Mouse (Mus musculus): ENCODE data around the gene Zim1. TPM values are rescaled to one million over a fixed set of nuclear protein-coding genes. Genes with fewer than 3 reads are reported as not detected.

The Zim1 gene
- polyA plus RNA-seq (2015; fragmentation: Nextera tagmentation; extraction: Ambion mirVana) = 6.6 and 11.6 TPM in 2 replicates

GRCm38 (mm10) chr7:6696241-6697045 lies at the start of gene Zim1:
Gene Zim1, minus strand, starts transcription at chr7:6696450.
- 9% methylated on average over 32 of the region's 32 CpGs for WGBS
- ATAC-seq (replicated peaks; ENCODE audit: extremely low read depth, insufficient read depth, low FRiP score) = peak; percentile 100
- H3K27ac ChIP-seq (ENCODE audit: low read length) = peak within 1 kb of the TSS; percentile 9; the same call in 1 of the 2 replicates
- peaks cover 7% of the 10 kb centered on the region for H3K4me1 ChIP-seq (ENCODE audit: control insufficient read depth, insufficient read depth, low read length)
- H3K9ac ChIP-seq (ENCODE audit: low read length) = peak within 1 kb of the TSS; percentile 71
- H3K36me3 ChIP-seq (ENCODE audit: control insufficient read depth, insufficient read depth) = no peaks in the 10 kb centered on the region
- H3K4me3 ChIP-seq (ENCODE audit: low read length) = peak within 1 kb of the TSS; percentile 67
- H3K4me2 ChIP-seq (ENCODE audit: low read depth, low read length) = peak within 1 kb of the TSS; percentile 84
- H3K9me3 ChIP-seq (replicated peaks; ENCODE audit: control insufficient read depth, low read length) = no peaks in the 10 kb centered on the region
- no peaks in the 10 kb centered on the region for H3K27me3 ChIP-seq (ENCODE audit: control insufficient read depth, insufficient read depth, low read length)

GRCm38 (mm10) chr7:6744281-6744904 lies 48.1 kb upstream of the Zim1 start:
- Histone ChIP-seq H3K27ac (ENCODE audit: low read length) (peak overlapping the region; percentile 1; the same call in 1 of the 2 replicates), H3K4me1 (ENCODE audit: control insufficient read depth, insufficient read depth, low read length) (peaks cover 3% of the 10 kb centered on the region; the same call in 1 of the 2 replicates), H3K9ac (ENCODE audit: low read length) (peak overlapping the region; percentile 12), H3K4me2 (ENCODE audit: low read depth, low read length) (no peak overlapping the region), H3K9me3 (replicated peaks; ENCODE audit: control insufficient read depth, low read length) (no peaks in the 10 kb centered on the region), H3K4me3 (ENCODE audit: low read length) (no peak overlapping the region), H3K36me3 (ENCODE audit: control insufficient read depth, insufficient read depth) (no peaks in the 10 kb centered on the region), H3K27me3 (ENCODE audit: control insufficient read depth, insufficient read depth, low read length) (no peaks in the 10 kb centered on the region)
- no peak; the same call in 1 of the 2 replicates for ATAC-seq (replicated peaks; ENCODE audit: extremely low read depth, insufficient read depth, low FRiP score)
- WGBS = 24% methylated on average over 10 of the region's 10 CpGs

GRCm38 (mm10) chr7:6736060-6736459 lies 39.8 kb upstream of the Zim1 start:
- Histone ChIP-seq H3K4me2 (ENCODE audit: low read depth, low read length) (no peak overlapping the region), H3K9me3 (replicated peaks; ENCODE audit: control insufficient read depth, low read length) (peaks cover under 1% of the 10 kb centered on the region; the same call in 1 of the 2 replicates), H3K4me3 (ENCODE audit: low read length) (no peak overlapping the region), H3K27ac (ENCODE audit: low read length) (no peak overlapping the region), H3K27me3 (ENCODE audit: control insufficient read depth, insufficient read depth, low read length) (no peaks in the 10 kb centered on the region), H3K4me1 (ENCODE audit: control insufficient read depth, insufficient read depth, low read length) (no peaks in the 10 kb centered on the region), H3K36me3 (ENCODE audit: control insufficient read depth, insufficient read depth) (no peaks in the 10 kb centered on the region), H3K9ac (ENCODE audit: low read length) (no peak overlapping the region)
- ATAC-seq (replicated peaks; ENCODE audit: extremely low read depth, insufficient read depth, low FRiP score) = no peak
- WGBS = 78% methylated on average over 1 of the region's 1 CpGs

- Histone ChIP-seq H3K27ac (ENCODE audit: low read length) (no peak overlapping the region), H3K27me3 (ENCODE audit: control insufficient read depth, insufficient read depth, low read length) (no peaks in the 10 kb centered on the region), H3K4me1 (ENCODE audit: control insufficient read depth, insufficient read depth, low read length) (no peaks in the 10 kb centered on the region), H3K4me2 (ENCODE audit: low read depth, low read length) (peak overlapping the region; percentile 61), H3K9me3 (replicated peaks; ENCODE audit: control insufficient read depth, low read length) (peaks cover 28% of the 10 kb centered on the region), H3K9ac (ENCODE audit: low read length) (peak overlapping the region; percentile 65), H3K4me3 (ENCODE audit: low read length) (peak overlapping the region; percentile 74), H3K36me3 (ENCODE audit: control insufficient read depth, insufficient read depth) (no peaks in the 10 kb centered on the region)
- WGBS = 54% methylated on average over 4 of the region's 4 CpGs
- no peak for ATAC-seq (replicated peaks; ENCODE audit: extremely low read depth, insufficient read depth, low FRiP score)
Measured at GRCm38 (mm10) chr7:6731930-6732329, 35.7 kb upstream of the Zim1 start.

- Histone ChIP-seq H3K27me3 (ENCODE audit: control insufficient read depth, insufficient read depth, low read length) (no peaks in the 10 kb centered on the region), H3K9me3 (replicated peaks; ENCODE audit: control insufficient read depth, low read length) (peaks cover 28% of the 10 kb centered on the region), H3K27ac (ENCODE audit: low read length) (no peak overlapping the region), H3K36me3 (ENCODE audit: control insufficient read depth, insufficient read depth) (no peaks in the 10 kb centered on the region), H3K9ac (ENCODE audit: low read length) (peak overlapping the region; percentile 65), H3K4me2 (ENCODE audit: low read depth, low read length) (peak overlapping the region; percentile 61), H3K4me1 (ENCODE audit: control insufficient read depth, insufficient read depth, low read length) (no peaks in the 10 kb centered on the region), H3K4me3 (ENCODE audit: low read length) (peak overlapping the region; percentile 74)
- no peak for ATAC-seq (replicated peaks; ENCODE audit: extremely low read depth, insufficient read depth, low FRiP score)
- 46% methylated on average over 3 of the region's 3 CpGs for WGBS
Measured at GRCm38 (mm10) chr7:6731373-6731772, 35.1 kb upstream of the Zim1 start.

GRCm38 (mm10) chr7:6730801-6731200 lies 34.6 kb upstream of the Zim1 start:
- Histone ChIP-seq H3K36me3 (ENCODE audit: control insufficient read depth, insufficient read depth) (peaks cover 3% of the 10 kb centered on the region; the same call in 1 of the 2 replicates), H3K4me1 (ENCODE audit: control insufficient read depth, insufficient read depth, low read length) (no peaks in the 10 kb centered on the region), H3K9me3 (replicated peaks; ENCODE audit: control insufficient read depth, low read length) (peaks cover 28% of the 10 kb centered on the region), H3K9ac (ENCODE audit: low read length) (peak overlapping the region; percentile 65), H3K27ac (ENCODE audit: low read length) (peak overlapping the region; percentile 51), H3K27me3 (ENCODE audit: control insufficient read depth, insufficient read depth, low read length) (no peaks in the 10 kb centered on the region), H3K4me3 (ENCODE audit: low read length) (peak overlapping the region; percentile 74), H3K4me2 (ENCODE audit: low read depth, low read length) (peak overlapping the region; percentile 61)
- WGBS = 50% methylated on average over 15 of the region's 15 CpGs
- no peak for ATAC-seq (replicated peaks; ENCODE audit: extremely low read depth, insufficient read depth, low FRiP score)

- no peaks in the 10 kb centered on the region for H3K27me3 ChIP-seq (ENCODE audit: control insufficient read depth, insufficient read depth, low read length)
- peak; percentile 31 for ATAC-seq (replicated peaks; ENCODE audit: extremely low read depth, insufficient read depth, low FRiP score)
- H3K4me3 ChIP-seq (ENCODE audit: low read length) = peak within 1 kb of the TSS; percentile 74
- H3K27ac ChIP-seq (ENCODE audit: low read length) = peak within 1 kb of the TSS; percentile 90
- WGBS = 41% methylated on average over 24 of the region's 24 CpGs
- no peaks in the 10 kb centered on the region for H3K4me1 ChIP-seq (ENCODE audit: control insufficient read depth, insufficient read depth, low read length)
- H3K9me3 ChIP-seq (replicated peaks; ENCODE audit: control insufficient read depth, low read length) = peaks cover 28% of the 10 kb centered on the region
- peak within 1 kb of the TSS; percentile 65 for H3K4me2 ChIP-seq (ENCODE audit: low read depth, low read length)
- H3K9ac ChIP-seq (ENCODE audit: low read length) = peak within 1 kb of the TSS; percentile 76
- peaks cover 5% of the 10 kb centered on the region; the same call in 1 of the 2 replicates for H3K36me3 ChIP-seq (ENCODE audit: control insufficient read depth, insufficient read depth)
Measured at GRCm38 (mm10) chr7:6730241-6730640, 34.0 kb upstream of the Zim1 start, which contains the start of the genes Peg3 and Usp29. Gene Peg3, minus strand, starts transcription at chr7:6730431. Gene Usp29, plus strand, starts transcription at chr7:6730578.

GRCm38 (mm10) chr7:6729061-6729817 lies 33.0 kb upstream of the Zim1 start:
- Histone ChIP-seq H3K36me3 (ENCODE audit: control insufficient read depth, insufficient read depth) (peaks cover 5% of the 10 kb centered on the region; the same call in 1 of the 2 replicates), H3K9me3 (replicated peaks; ENCODE audit: control insufficient read depth, low read length) (peaks cover 28% of the 10 kb centered on the region), H3K4me1 (ENCODE audit: control insufficient read depth, insufficient read depth, low read length) (no peaks in the 10 kb centered on the region), H3K27me3 (ENCODE audit: control insufficient read depth, insufficient read depth, low read length) (no peaks in the 10 kb centered on the region), H3K4me2 (ENCODE audit: low read depth, low read length) (peak overlapping the region; percentile 65), H3K4me3 (ENCODE audit: low read length) (peak overlapping the region; percentile 74), H3K27ac (ENCODE audit: low read length) (peak overlapping the region; percentile 90), H3K9ac (ENCODE audit: low read length) (peak overlapping the region; percentile 76)
- WGBS = 45% methylated on average over 37 of the region's 37 CpGs
- peak; percentile 67 for ATAC-seq (replicated peaks; ENCODE audit: extremely low read depth, insufficient read depth, low FRiP score)
